Mouse (Mus musculus): ENCODE measurements at regions not wholly inside any gene's neighbourhood (a gene's known extent, or its start where the extent isn't known, plus 50 kb on each side); places are given as distances from the start of the nearest gene placed in this dataset.

GRCm38 (mm10) chr15:103627085-103627484, 62.2 kb upstream of the Glycam1 start:
- peak in 1 of 2 experiments; percentile 28 for DNase-seq (ENCODE audit: low spot score in 2 of 2)

Measured in urinary bladder, postnatal 36 days (tissue).